Mouse (Mus musculus) heart, postnatal 0 days (tissue): ENCODE data around the gene Prps1l1. TPM values are rescaled to one million over a fixed set of nuclear protein-coding genes. Genes with fewer than 3 reads are reported as not detected.

Experiments used
- ATAC-seq: fragments of 200-750 bp; cut with Nextera tagmentation; 2 replicates; pipeline ENCODE4 v1.8.0; 2017; ENCODE audit warnings: low read depth, moderate number of reproducible peaks, moderate library complexity; ENCODE audit not compliant: insufficient read depth
- DNase-seq: peaks from one replicate; pipeline ENCODE4 v3.0.0-alpha.2; 2016; ENCODE audit warnings: low spot score
- H3K27ac ChIP-seq: fragments of 300-500 bp; sonication (generic); 2 replicates; pipeline ENCODE4 v1.5.1; 2014; ENCODE audit warnings: low read depth, mild to moderate bottlenecking
- H3K27me3 ChIP-seq: fragments of 300-500 bp; sonication (generic); 2 replicates; pipeline ENCODE4 v1.6.1; 2014; ENCODE audit warnings: low read length, mixed read lengths; ENCODE audit not compliant: control insufficient read depth, insufficient read depth
- H3K36me3 ChIP-seq: fragments of 300-500 bp; sonication (generic); replicated peaks from 2 replicates; pipeline ENCODE4 v1.6.1; 2014; ENCODE audit warnings: low read length, mixed read lengths; ENCODE audit not compliant: control insufficient read depth, insufficient read depth
- H3K4me1 ChIP-seq: fragments of 300-500 bp; sonication (generic); 2 replicates; pipeline ENCODE4 v1.6.1; 2014; ENCODE audit warnings: antibody characterized with exemption; ENCODE audit not compliant: control insufficient read depth, insufficient read depth
- H3K4me2 ChIP-seq: fragments of 300-500 bp; sonication (generic); 2 replicates; pipeline ENCODE4 v1.6.1; 2014; ENCODE audit warnings: low read depth, mild to moderate bottlenecking, low read length, moderate library complexity
- H3K4me3 ChIP-seq: fragments of 300-500 bp; sonication (generic); 2 replicates; pipeline ENCODE4 v1.5.1; 2014; ENCODE audit warnings: low read depth, low read length
- H3K9ac ChIP-seq: fragments of 300-500 bp; sonication (generic); replicated peaks from 2 replicates; pipeline ENCODE4 v1.6.1; 2014; ENCODE audit warnings: low read depth, low read length, mixed read lengths
- H3K9me3 ChIP-seq: fragments of 300-500 bp; sonication (generic); replicated peaks from 2 replicates; pipeline ENCODE4 v1.6.1; 2016; ENCODE audit warnings: low read length; ENCODE audit not compliant: control insufficient read depth
- CTCF ChIP-seq: IDR thresholded peaks from 2 replicates; pipeline ENCODE4 v1.5.1; 2016; ENCODE audit warnings: antibody characterized with exemption, control low read depth, low read depth
- EP300 ChIP-seq: IDR thresholded peaks from 2 replicates; pipeline ENCODE4 v1.6.1; 2016; ENCODE audit warnings: antibody characterized with exemption, low read depth
- WGBS: fragments of 180-500 bp; shearing (Covaris S2); extraction: QIAGEN DNeasy Blood & Tissue Kit; methylation state at CpG from one replicate; pipeline ENCODE4 v1.1.7; 2014; 5-methylcytosine and 5-hydroxymethylcytosine counted together
- polyA plus RNA-seq: library from polyadenylated mRNA; unstranded; fragments of >200 nt; fragmentation: Nextera tagmentation; extraction: Ambion mirVana; gene quantifications from 2 replicates; pipeline ENCODE4 v1.2.1, GENCODE M21; 2015
- total RNA-seq: library from RNA; depleted of rRNA; stranded (reverse); fragments of >200 nt; gene quantifications from 2 replicates; pipeline ENCODE4 v1.2.3, GENCODE M21; 2014; ENCODE audit warnings: low replicate concordance; rRNA removed

Gene Prps1l1
- total RNA-seq, result not detected in 2 replicates
- polyA plus RNA-seq, result not detected in 2 replicates

DNA sequence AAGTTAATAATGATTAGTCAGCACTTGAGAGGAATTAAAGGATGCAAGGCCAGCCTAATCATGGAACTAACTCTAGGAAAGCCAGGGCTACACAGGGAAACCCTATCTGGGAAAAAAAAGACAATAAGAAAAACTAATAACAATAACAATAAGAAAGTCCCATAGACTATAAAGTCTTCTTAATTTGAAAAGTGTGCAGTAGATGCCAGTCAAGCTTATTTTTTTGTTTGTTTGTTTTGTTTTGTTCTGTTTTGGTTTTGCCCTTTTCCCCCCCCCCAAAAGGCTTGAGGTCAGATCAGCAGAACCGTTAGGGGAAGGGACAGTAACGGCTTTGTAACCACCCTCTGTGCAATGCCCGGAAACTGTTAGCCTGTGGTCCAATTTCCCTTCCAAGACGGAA lies at the start of gene Prps1l1:
TSS of gene Prps1l1 (plus strand) at position 301 of the 400 bp plus-strand sequence.
- H3K36me3 ChIP-seq, result no peaks in the 10 kb centered on the region
- no peaks in the 10 kb centered on the region for H3K9me3 ChIP-seq
- no peak within 1 kb of the TSS for H3K4me3 ChIP-seq
- TF ChIP-seq EP300, result no peak
- H3K9ac ChIP-seq, result no peak within 1 kb of the TSS
- ATAC-seq, result no peak
- no peak for DNase-seq
- no peak within 1 kb of the TSS for H3K4me2 ChIP-seq
- H3K27ac ChIP-seq, result no peak within 1 kb of the TSS
- WGBS, result 80% methylated on average over 4 of the region's 4 CpGs
- H3K27me3 ChIP-seq, result no peaks in the 10 kb centered on the region
- no peaks in the 10 kb centered on the region for H3K4me1 ChIP-seq

GRCm38 (mm10) chr12:34937918-34938317 lies 46.6 kb upstream of the Prps1l1 start:
- 88% methylated on average over 1 of the region's 1 CpGs for WGBS
- Histone ChIP-seq H3K4me1 (no peaks in the 10 kb centered on the region), H3K27ac (no peak overlapping the region), H3K4me3 (no peak overlapping the region), H3K27me3 (no peaks in the 10 kb centered on the region), H3K4me2 (no peak overlapping the region), H3K9me3 (0 out of 2 replicates have a peak, but pooled peaks cover 4% of the 10 kb centered on the region), H3K9ac (no peak overlapping the region), H3K36me3 (no peaks in the 10 kb centered on the region)
- DNase-seq (no peak), ATAC-seq (no peak)
- TF ChIP-seq CTCF (no peak), EP300 (no peak)

- Histone ChIP-seq H3K4me2 (no peak overlapping the region), H3K27me3 (no peaks in the 10 kb centered on the region), H3K4me3 (no peak overlapping the region), H3K4me1 (no peaks in the 10 kb centered on the region), H3K9me3 (no peaks in the 10 kb centered on the region), H3K9ac (no peak overlapping the region), H3K36me3 (no peaks in the 10 kb centered on the region), H3K27ac (no peak overlapping the region)
- no peak for TF ChIP-seq CTCF
- no peak for TF ChIP-seq EP300
- ATAC-seq (no peak), DNase-seq (no peak)
- WGBS, result 57% methylated on average over 6 of the region's 6 CpGs
Measured at GRCm38 (mm10) chr12:34949066-34949706, 35.4 kb upstream of the Prps1l1 start.

DNA sequence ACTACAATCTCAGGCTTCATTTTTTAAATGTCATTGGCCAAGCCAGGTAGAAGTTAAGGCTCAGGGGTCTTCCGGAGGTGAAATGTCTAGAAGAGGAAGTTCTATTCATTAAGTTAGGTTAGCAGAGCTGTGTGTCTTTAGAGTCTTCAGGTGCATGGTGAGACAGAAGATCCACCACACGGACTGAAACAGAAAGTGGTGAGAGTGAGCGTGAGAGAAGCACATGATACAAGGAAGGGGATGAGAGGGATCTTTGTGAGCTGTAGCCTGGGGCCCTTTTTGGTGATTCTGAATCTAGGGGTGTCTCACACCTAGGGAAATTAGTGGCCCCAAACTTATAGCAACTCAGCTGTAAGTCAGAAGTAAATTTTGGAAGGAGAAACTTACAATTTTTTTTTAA lies 8.6 kb upstream of the Prps1l1 start:
- WGBS, result 89% methylated on average over 3 of the region's 3 CpGs
- H3K27ac ChIP-seq, result no peak overlapping the region
- H3K4me1 ChIP-seq, result no peaks in the 10 kb centered on the region
- H3K4me3 ChIP-seq, result no peak overlapping the region
- DNase-seq, result no peak
- TF ChIP-seq CTCF, result no peak
- no peak for TF ChIP-seq EP300
- no peaks in the 10 kb centered on the region for H3K27me3 ChIP-seq
- no peaks in the 10 kb centered on the region for H3K36me3 ChIP-seq
- H3K4me2 ChIP-seq, result no peak overlapping the region
- no peak overlapping the region for H3K9ac ChIP-seq
- ATAC-seq, result no peak
- no peaks in the 10 kb centered on the region for H3K9me3 ChIP-seq

DNA sequence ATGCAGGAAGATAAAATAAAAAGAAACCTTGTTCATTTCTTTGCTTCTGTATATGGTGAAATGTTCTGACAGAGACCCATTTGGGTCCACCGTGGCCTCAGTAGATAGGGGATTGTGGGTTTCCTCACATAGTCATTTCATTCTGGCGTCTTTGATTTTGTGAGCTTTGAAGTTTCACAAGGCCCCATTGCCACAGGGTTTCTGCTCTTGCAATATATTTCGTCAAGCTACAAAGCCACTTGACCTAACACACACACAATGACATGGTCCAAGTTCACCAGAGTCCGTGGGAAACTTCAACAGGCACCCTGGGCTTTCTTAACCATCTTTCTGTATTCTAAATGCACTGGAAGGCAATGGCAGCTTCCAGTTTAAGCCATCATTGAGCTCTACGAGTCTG lies 1.3 kb downstream of the Prps1l1 start:
- H3K36me3 ChIP-seq, result no peaks in the 10 kb centered on the region
- WGBS, result 81% methylated on average over 5 of the region's 5 CpGs

More for the DNA sequence above, 1.3 kb downstream of the Prps1l1 start:
- TF ChIP-seq CTCF (no peak), EP300 (no peak)
- DNase-seq (no peak), ATAC-seq (no peak)
- Histone ChIP-seq H3K4me1 (no peaks in the 10 kb centered on the region), H3K9me3 (no peaks in the 10 kb centered on the region), H3K27ac (no peak overlapping the region), H3K9ac (no peak overlapping the region), H3K27me3 (no peaks in the 10 kb centered on the region), H3K4me2 (no peak overlapping the region), H3K4me3 (no peak overlapping the region)
